Mouse (Mus musculus) embryonic facial prominence, embryonic 13.5 days (tissue): ENCODE measurements around the gene Aar2. TPM values are rescaled to one million over a fixed set of nuclear protein-coding genes. Genes with fewer than 3 reads are reported as not detected.

ENCODE experiments used
- ATAC-seq: fragments of 200-750 bp; cut with Nextera tagmentation; 2 replicates; pipeline ENCODE4 v1.8.0; 2017; ENCODE audit warnings: low read depth; ENCODE audit not compliant: insufficient number of reproducible peaks, insufficient read depth, low FRiP score, low TSS enrichment
- H3K27ac ChIP-seq: fragments of 300-500 bp; sonication (generic); 2 replicates; pipeline ENCODE4 v1.5.1; 2015; ENCODE audit warnings: moderate library complexity, mild to moderate bottlenecking, inconsistent platforms
- H3K27me3 ChIP-seq: fragments of 300-500 bp; sonication (generic); 2 replicates; pipeline ENCODE4 v1.6.1; 2015; ENCODE audit warnings: mild to moderate bottlenecking, inconsistent platforms
- H3K36me3 ChIP-seq: fragments of 300-500 bp; sonication (generic); 2 replicates; pipeline ENCODE4 v1.6.1; 2015; ENCODE audit warnings: mild to moderate bottlenecking, inconsistent platforms
- H3K4me1 ChIP-seq: fragments of 300-500 bp; sonication (generic); 2 replicates; pipeline ENCODE4 v1.6.1; 2015; ENCODE audit warnings: inconsistent platforms
- H3K4me2 ChIP-seq: fragments of 300-500 bp; sonication (generic); 2 replicates; pipeline ENCODE4 v1.6.1; 2015; ENCODE audit warnings: moderate library complexity, mild to moderate bottlenecking, inconsistent platforms
- H3K4me3 ChIP-seq: fragments of 300-500 bp; sonication (generic); 2 replicates; pipeline ENCODE4 v1.5.1; 2015; ENCODE audit warnings: mild to moderate bottlenecking, inconsistent platforms
- H3K9ac ChIP-seq: fragments of 300-500 bp; sonication (generic); 2 replicates; pipeline ENCODE4 v1.6.1; 2015; ENCODE audit warnings: mild to moderate bottlenecking, inconsistent platforms
- H3K9me3 ChIP-seq: fragments of 300-500 bp; sonication (generic); 2 replicates; pipeline ENCODE4 v1.6.1; 2016; ENCODE audit warnings: inconsistent platforms
- WGBS: fragments of 180-500 bp; shearing (Covaris S2); methylation state at CpG from one replicate; pipeline ENCODE4 v1.1.7; 2015; ENCODE audit warnings: mixed read lengths; 5-methylcytosine and 5-hydroxymethylcytosine counted together
- polyA plus RNA-seq: library from polyadenylated mRNA; unstranded; fragments of >200 nt; fragmentation: Nextera tagmentation; extraction: Ambion mirVana; gene quantifications from 2 replicates; pipeline ENCODE4 v1.2.1, GENCODE M21; 2015

Aar2 gene
- polyA plus RNA-seq, 1 experiment from 2014 or later = 38.9 TPM

DNA sequence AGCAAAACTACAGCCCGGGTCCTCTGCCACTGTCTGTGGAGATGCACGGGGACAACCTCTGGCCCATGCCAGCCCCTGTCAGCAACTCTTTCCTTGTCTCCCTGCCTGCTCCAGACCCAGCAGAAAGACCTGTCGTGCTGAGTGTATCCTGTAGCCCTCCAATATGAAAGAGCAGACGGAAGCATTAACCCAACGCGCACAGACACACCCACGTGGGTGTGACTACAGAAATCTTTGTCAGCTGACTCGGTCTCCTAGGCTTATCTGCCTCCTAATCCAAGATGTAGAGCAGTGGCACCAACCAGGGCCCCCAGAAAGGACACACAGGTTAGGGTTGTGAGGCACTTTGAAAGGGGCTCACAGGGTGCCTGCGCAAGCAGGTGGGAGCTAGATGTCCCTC is 56.3 kb downstream of the Aar2 start:
- Histone ChIP-seq H3K4me1 (no peaks in the 10 kb centered on the region), H3K36me3 (no peaks in the 10 kb centered on the region), H3K4me2 (no peak overlapping the region), H3K27me3 (peaks cover 8% of the 10 kb centered on the region; the same call in 1 of the 2 replicates), H3K4me3 (no peak overlapping the region), H3K9ac (no peak overlapping the region), H3K27ac (no peak overlapping the region), H3K9me3 (no peaks in the 10 kb centered on the region)
- ATAC-seq = no peak
- WGBS = 82% methylated on average over 9 of the region's 9 CpGs

DNA sequence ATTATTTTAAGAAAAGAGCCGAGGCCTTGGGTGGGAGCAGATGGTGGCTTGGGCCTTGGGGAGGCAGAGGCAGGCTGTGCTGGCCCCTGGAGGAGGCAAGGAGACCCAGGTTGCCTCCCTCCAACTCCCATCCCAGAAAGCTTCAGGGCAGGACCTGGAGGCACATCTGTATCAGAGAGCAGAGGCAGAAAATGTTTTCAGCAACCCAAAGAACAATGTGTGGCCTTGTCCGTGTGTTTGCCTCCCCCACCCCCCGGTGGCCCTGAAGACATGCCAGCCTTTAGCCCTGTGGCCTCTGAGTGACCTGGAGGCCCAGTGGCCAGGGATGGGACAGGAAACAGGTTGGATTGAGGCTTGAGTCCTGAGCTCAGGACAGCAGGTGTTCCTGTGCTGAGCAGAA is 57.8 kb downstream of the Aar2 start:
- 45% methylated on average over 3 of the region's 3 CpGs for WGBS

DNA sequence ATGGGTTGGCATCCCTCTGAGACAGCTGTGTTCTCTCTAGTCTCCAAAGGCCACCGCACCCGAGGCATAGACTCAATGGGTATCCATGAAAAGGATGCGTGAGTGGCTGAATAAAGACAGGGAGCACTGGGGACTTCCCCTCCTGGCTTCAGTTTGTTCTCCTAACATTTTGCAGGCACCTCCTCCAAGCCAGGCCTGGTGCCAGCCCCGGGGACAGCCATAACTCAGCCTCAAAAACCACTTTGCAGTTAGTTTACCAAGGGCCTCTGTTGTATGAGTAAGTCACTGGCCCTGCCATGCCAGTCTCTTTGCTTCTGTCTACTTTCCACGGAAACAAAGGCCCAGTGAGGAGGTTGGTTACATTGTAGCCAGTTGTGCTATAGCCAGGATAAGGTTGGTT is 58.6 kb downstream of the Aar2 start:
- ATAC-seq = no peak
- 76% methylated on average over 5 of the region's 5 CpGs for WGBS
- peaks cover 27% of the 10 kb centered on the region for H3K27me3 ChIP-seq
- H3K4me3 ChIP-seq = no peak overlapping the region
- H3K9me3 ChIP-seq = no peaks in the 10 kb centered on the region
- no peak overlapping the region for H3K4me2 ChIP-seq
- no peaks in the 10 kb centered on the region for H3K4me1 ChIP-seq
- H3K36me3 ChIP-seq = no peaks in the 10 kb centered on the region
- H3K9ac ChIP-seq = no peak overlapping the region
- H3K27ac ChIP-seq = no peak overlapping the region

More for the DNA sequence above, 57.8 kb downstream of the Aar2 start:
- Histone ChIP-seq H3K4me3 (no peak overlapping the region), H3K36me3 (no peaks in the 10 kb centered on the region), H3K9ac (no peak overlapping the region), H3K27ac (no peak overlapping the region), H3K27me3 (peaks cover 22% of the 10 kb centered on the region), H3K4me2 (no peak overlapping the region), H3K9me3 (no peaks in the 10 kb centered on the region), H3K4me1 (no peaks in the 10 kb centered on the region)
- no peak for ATAC-seq

- no peak for ATAC-seq
- H3K4me3 ChIP-seq = peak overlapping the region; percentile 79
- no peaks in the 10 kb centered on the region for H3K36me3 ChIP-seq
- peaks cover 25% of the 10 kb centered on the region for H3K4me1 ChIP-seq
- H3K4me2 ChIP-seq = peak overlapping the region; percentile 98
- WGBS = under 1% methylated on average over 41 of the region's 41 CpGs
- H3K27me3 ChIP-seq = peaks cover 90% of the 10 kb centered on the region
- H3K9ac ChIP-seq = peak overlapping the region; percentile 79
- no peaks in the 10 kb centered on the region for H3K9me3 ChIP-seq
- no peak overlapping the region for H3K27ac ChIP-seq
Observed at GRCm38 (mm10) chr2:156613081-156613540, 65.7 kb downstream of the Aar2 start.

GRCm38 (mm10) chr2:156613541-156614257 is 66.3 kb downstream of the Aar2 start, which contains the start of gene Dlgap4:
Gene Dlgap4 (plus strand): TSS chr2:156613705.
- peaks cover 94% of the 10 kb centered on the region for H3K27me3 ChIP-seq

GRCm38 (mm10) chr2:156614258-156614556 is 66.8 kb downstream of the Aar2 start:
- 1% methylated on average over 18 of the region's 18 CpGs for WGBS
- H3K36me3 ChIP-seq = no peaks in the 10 kb centered on the region
- H3K4me1 ChIP-seq = peaks cover 25% of the 10 kb centered on the region
- H3K27ac ChIP-seq = no peak overlapping the region
- no peaks in the 10 kb centered on the region for H3K9me3 ChIP-seq
- peak overlapping the region; percentile 79 for H3K9ac ChIP-seq
- peak overlapping the region; percentile 98 for H3K4me2 ChIP-seq
- peaks cover 94% of the 10 kb centered on the region for H3K27me3 ChIP-seq
- peak overlapping the region; percentile 79 for H3K4me3 ChIP-seq
- ATAC-seq = 0 out of 2 replicates have a peak, but pooled peaks have one; percentile 32

More at GRCm38 (mm10) chr2:156613541-156614257, 66.3 kb downstream of the Aar2 start, which contains the start of gene Dlgap4:
- peak within 1 kb of the TSS; percentile 79 for H3K9ac ChIP-seq
- WGBS = under 1% methylated on average over 67 of the region's 103 CpGs
- H3K27ac ChIP-seq = no peak within 1 kb of the TSS
- peak; percentile 57 for ATAC-seq
- peaks cover 25% of the 10 kb centered on the region for H3K4me1 ChIP-seq
- peak within 1 kb of the TSS; percentile 98 for H3K4me2 ChIP-seq
- peak within 1 kb of the TSS; percentile 79 for H3K4me3 ChIP-seq
- H3K9me3 ChIP-seq = no peaks in the 10 kb centered on the region
- H3K36me3 ChIP-seq = no peaks in the 10 kb centered on the region

DNA sequence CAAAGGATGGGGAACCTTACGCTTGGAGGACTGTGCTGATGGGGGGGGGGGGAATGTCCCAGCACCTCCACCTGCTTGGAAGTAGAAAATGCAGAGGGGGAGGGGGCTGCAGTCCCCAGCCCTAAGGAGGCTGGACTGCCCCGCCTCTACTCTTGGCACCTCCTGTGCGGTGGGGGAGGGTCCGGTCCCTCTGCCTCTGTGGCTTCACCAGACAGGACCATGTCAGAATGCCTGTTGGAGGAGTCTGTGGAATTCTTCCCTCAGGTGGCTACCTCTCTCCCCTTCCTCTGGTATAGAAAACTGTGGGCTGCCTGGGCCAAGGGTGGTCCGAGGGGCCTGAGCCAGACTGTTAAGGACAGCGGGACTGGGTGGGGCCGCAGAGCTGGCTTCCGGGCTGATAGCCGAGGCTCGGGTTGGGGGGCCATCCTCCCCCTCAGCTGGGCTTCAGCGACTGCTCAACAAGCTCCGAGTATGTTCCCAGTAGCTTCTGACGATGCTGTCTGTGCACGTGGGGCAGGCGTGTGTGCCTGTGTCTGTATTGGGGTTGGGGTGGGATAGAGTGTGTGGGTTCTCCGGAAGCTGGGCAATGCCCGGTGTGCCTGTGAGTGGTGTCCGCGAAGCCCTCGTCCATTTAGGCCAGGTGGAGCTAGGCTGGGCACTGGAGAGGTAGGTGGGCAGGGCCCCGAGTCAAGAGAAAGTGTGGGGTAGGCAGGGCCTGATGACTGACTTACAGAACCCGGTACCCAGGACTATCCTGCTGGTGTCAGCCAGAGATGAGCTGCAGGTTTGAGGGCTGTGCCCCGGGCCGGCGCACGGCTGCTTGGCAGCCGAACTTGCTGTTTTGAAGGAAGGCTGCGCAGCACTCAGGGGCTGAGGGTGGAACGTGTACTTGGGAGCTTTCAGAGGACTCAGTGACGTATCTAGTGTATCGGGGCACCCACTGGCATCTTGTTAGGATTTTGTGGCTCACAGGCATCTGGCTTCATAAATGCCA is 67.6 kb downstream of the Aar2 start:
- H3K36me3 ChIP-seq = no peaks in the 10 kb centered on the region
- H3K9me3 ChIP-seq = no peaks in the 10 kb centered on the region
- peaks cover 25% of the 10 kb centered on the region for H3K4me1 ChIP-seq
- H3K4me2 ChIP-seq = peak overlapping the region; percentile 98
- ATAC-seq = no peak
- whole genome bisulfite sequencing = 7% methylated on average over 31 of the region's 31 CpGs
- H3K4me3 ChIP-seq = peak overlapping the region; percentile 79
- H3K27ac ChIP-seq = no peak overlapping the region
- H3K9ac ChIP-seq = no peak overlapping the region
- H3K27me3 ChIP-seq = peaks cover 94% of the 10 kb centered on the region

GRCm38 (mm10) chr2:156616513-156616912 is 69.1 kb downstream of the Aar2 start:
- Histone ChIP-seq H3K4me1 (peaks cover 25% of the 10 kb centered on the region), H3K36me3 (no peaks in the 10 kb centered on the region)

GRCm38 (mm10) chr2:156617536-156617935 is 70.2 kb downstream of the Aar2 start:
- Histone ChIP-seq H3K4me3 (no peak overlapping the region), H3K9ac (peak overlapping the region; percentile 8; the same call in 1 of the 2 replicates), H3K27me3 (peaks cover 73% of the 10 kb centered on the region), H3K9me3 (no peaks in the 10 kb centered on the region), H3K27ac (no peak overlapping the region), H3K4me1 (peaks cover 25% of the 10 kb centered on the region), H3K4me2 (no peak overlapping the region), H3K36me3 (no peaks in the 10 kb centered on the region)
- ATAC-seq = no peak
- WGBS = 33% methylated on average over 11 of the region's 11 CpGs

More at GRCm38 (mm10) chr2:156616513-156616912, 69.1 kb downstream of the Aar2 start:
- no peak overlapping the region for H3K27ac ChIP-seq
- H3K4me2 ChIP-seq = no peak overlapping the region
- no peak overlapping the region for H3K4me3 ChIP-seq
- H3K9me3 ChIP-seq = no peaks in the 10 kb centered on the region
- no peak for ATAC-seq
- H3K9ac ChIP-seq = no peak overlapping the region
- 64% methylated on average over 7 of the region's 7 CpGs for WGBS
- peaks cover 83% of the 10 kb centered on the region for H3K27me3 ChIP-seq
